Mouse (Mus musculus) midbrain, embryonic 10.5 days (tissue): Measurements from ENCODE around the gene Aire. TPM values are rescaled to one million over a fixed set of nuclear protein-coding genes. Genes with fewer than 3 reads are reported as not detected.
"Not testable (repeated sequence)": the region's sequence is repeated elsewhere in the genome, so short reads cannot be mapped to it uniquely, and the experiment has no call there.

ENCODE experiments used
- DNase-seq: peaks from one replicate; pipeline ENCODE4 v3.0.0-alpha.2; 2017; ENCODE audit warnings: low spot score
- H3K27ac ChIP-seq: fragments of 300-500 bp; sonication (generic); replicated peaks from 2 replicates; pipeline ENCODE4 v1.5.1; 2016; ENCODE audit warnings: mild to moderate bottlenecking
- H3K27me3 ChIP-seq: fragments of 300-500 bp; sonication (generic); 2 replicates; pipeline ENCODE4 v1.6.1; 2016; ENCODE audit warnings: low read depth, mild to moderate bottlenecking; ENCODE audit not compliant: poor library complexity, severe bottlenecking
- H3K36me3 ChIP-seq: fragments of 300-500 bp; sonication (generic); 2 replicates; pipeline ENCODE4 v1.6.1; 2016; ENCODE audit warnings: mild to moderate bottlenecking, moderate library complexity
- H3K4me1 ChIP-seq: fragments of 300-500 bp; sonication (generic); 2 replicates; pipeline ENCODE4 v1.6.1; 2016
- H3K4me3 ChIP-seq: fragments of 300-500 bp; sonication (generic); 2 replicates; pipeline ENCODE4 v1.5.1; 2016; ENCODE audit warnings: mild to moderate bottlenecking, moderate library complexity
- H3K9me3 ChIP-seq: fragments of 300-500 bp; sonication (generic); replicated peaks from 2 replicates; pipeline ENCODE4 v1.6.1; 2016; ENCODE audit warnings: mild to moderate bottlenecking
- WGBS: fragments of 180-500 bp; shearing (Covaris S2); methylation state at CpG from one replicate; pipeline ENCODE4 v1.1.7; 2016; 5-methylcytosine and 5-hydroxymethylcytosine counted together
- polyA plus RNA-seq: library from polyadenylated mRNA; unstranded; fragments of >200 nt; fragmentation: Nextera tagmentation; extraction: Ambion mirVana; gene quantifications from 2 replicates; pipeline ENCODE4 v1.2.1, GENCODE M21; 2016

Aire gene
- polyA plus RNA-seq, 1 experiment from 2014 or later: 0.12 TPM

DNA sequence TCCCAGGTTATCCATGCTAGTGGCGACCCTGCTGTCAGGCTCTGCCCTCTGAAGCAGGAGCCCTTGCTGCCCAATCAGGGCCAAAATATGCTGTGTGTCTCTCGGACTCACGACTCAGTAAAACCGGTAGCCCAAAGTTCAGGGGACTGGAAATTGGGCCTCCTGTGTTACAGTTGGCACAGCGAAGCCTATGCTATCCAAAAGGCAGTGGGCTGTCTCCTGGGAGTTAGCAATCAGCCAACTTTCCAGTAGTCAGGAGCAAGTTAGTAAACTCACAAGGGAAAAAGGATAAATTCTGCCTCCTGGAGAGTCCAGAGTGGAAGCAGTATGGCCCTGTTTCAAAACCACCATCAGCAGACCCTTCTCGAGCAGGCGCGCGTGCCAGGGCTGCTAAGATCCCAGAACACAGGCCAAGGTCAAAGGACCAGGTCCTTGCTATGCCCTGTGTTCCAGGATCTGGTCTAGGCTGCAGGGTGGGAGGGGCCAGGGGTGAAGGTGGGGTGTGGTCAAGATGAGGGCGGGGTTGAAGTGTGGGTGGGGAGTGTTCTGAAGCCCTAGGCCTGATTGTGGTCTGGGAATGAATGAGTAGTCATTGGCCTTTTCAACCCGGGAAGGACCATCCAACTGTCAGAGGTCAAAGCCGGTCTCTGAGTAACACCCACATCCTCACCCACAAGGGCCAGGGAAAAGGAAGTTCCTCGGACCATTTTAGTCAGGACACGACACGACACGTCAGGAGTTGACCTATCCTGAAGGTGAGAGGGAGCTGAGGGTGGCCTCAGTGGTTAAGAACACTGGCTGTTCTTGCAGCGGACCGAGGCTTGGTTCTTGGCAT, 30.5 kb downstream of the Aire start:
- Histone ChIP-seq H3K4me3 (no peak overlapping the region), H3K9me3 (no peaks in the 10 kb centered on the region; the same call in 1 of the 2 replicates), H3K27me3 (peaks cover 8% of the 10 kb centered on the region; the same call in 1 of the 2 replicates), H3K27ac (no peak overlapping the region), H3K36me3 (no peaks in the 10 kb centered on the region), H3K4me1 (peaks cover 19% of the 10 kb centered on the region)
- no peak for DNase-seq
- WGBS: 95% methylated on average over 18 of the region's 18 CpGs

DNA sequence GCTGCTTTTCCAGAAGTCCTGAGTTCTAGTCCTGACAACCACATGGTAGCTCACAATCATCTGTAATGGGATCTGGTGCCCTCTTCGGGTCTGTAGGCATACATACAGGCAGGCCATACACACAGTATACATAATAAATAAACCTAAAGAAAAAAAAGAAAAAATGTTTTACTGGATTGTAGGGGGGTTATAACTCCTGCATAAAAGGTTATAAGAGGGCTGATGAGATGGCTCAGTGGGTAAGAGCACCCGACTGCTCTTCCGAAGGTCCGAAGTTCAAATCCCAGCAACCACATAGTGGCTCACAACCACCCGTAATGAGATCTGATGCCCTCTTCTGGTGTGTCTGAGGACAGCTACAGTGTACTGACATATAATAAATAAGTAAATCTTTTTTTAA, 32.3 kb downstream of the Aire start:
- H3K9me3 ChIP-seq, DNase-seq, H3K27me3 ChIP-seq, H3K27ac ChIP-seq, H3K4me3 ChIP-seq, H3K36me3 ChIP-seq: not testable (repeated sequence)
- 92% methylated on average over 5 of the region's 5 CpGs for WGBS
- peaks cover 37% of the 10 kb centered on the region for H3K4me1 ChIP-seq

GRCm38 (mm10) chr10:78010335-78010734, 33.1 kb downstream of the Aire start:
- Histone ChIP-seq H3K27me3 (peaks cover 8% of the 10 kb centered on the region; the same call in 1 of the 2 replicates), H3K9me3 (no peaks in the 10 kb centered on the region; the same call in 1 of the 2 replicates), H3K4me3 (peak overlapping the region; percentile 83), H3K4me1 (peaks cover 44% of the 10 kb centered on the region), H3K27ac (peak overlapping the region; percentile 98; the same call in 1 of the 2 replicates), H3K36me3 (peaks cover 17% of the 10 kb centered on the region)
- 25% methylated on average over 10 of the region's 10 CpGs for WGBS
- DNase-seq: no peak

- H3K27me3 ChIP-seq: peaks cover 8% of the 10 kb centered on the region; the same call in 1 of the 2 replicates
- H3K9me3 ChIP-seq: no peaks in the 10 kb centered on the region; the same call in 1 of the 2 replicates
- 1% methylated on average over 9 of the region's 9 CpGs for WGBS
- H3K4me1 ChIP-seq: peaks cover 47% of the 10 kb centered on the region
- peak within 1 kb of the TSS; percentile 98 for H3K27ac ChIP-seq
- DNase-seq: no peak
- peaks cover 21% of the 10 kb centered on the region for H3K36me3 ChIP-seq
- peak within 1 kb of the TSS; percentile 83 for H3K4me3 ChIP-seq
Observed at GRCm38 (mm10) chr10:78009945-78010293, 33.5 kb downstream of the Aire start, which contains the start of gene Pfkl. Gene Pfkl (minus strand): TSS chr10:78010083.

DNA sequence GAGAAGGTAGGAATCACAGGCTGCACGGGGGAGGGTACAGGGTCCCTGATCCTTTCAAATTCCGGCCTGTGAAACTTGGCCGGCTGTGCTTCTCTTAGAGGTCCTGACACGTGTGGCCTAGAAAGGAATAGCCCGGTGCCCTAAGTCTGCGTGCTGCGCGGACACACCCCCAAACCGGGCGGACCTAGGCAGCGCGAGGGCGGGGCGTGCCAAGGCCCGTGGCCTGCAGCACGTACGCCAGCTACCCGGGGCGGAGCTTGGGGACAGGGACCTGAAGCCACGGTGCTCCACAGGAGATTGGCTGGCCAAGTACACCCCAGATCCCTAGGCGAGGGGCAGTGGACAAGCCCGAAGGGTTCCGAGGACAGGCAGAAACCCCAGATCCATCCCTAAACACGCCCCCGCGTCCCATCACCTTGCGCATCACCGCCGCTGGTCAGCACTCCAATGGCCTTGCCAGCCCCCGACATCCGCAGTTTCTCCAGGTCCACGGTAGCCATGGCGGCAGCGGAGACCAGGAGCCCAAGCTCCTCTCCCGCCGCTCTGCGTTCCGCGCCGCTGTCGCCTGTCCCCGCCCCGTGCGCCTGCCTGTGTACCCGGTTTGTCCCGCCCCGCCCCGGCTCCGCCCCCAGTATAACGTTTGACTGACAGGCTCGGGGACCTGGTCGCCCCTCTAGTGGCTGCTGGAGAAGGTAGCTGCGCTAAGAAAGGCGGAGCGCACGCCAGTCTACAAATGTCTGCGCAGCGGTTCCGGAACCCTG, 34.0 kb downstream of the Aire start:
- H3K36me3 ChIP-seq: peaks cover 27% of the 10 kb centered on the region
- peaks cover 47% of the 10 kb centered on the region for H3K4me1 ChIP-seq
- H3K9me3 ChIP-seq: no peaks in the 10 kb centered on the region; the same call in 1 of the 2 replicates
- peak overlapping the region; percentile 98 for H3K27ac ChIP-seq
- DNase-seq: peak; percentile 97
- peak overlapping the region; percentile 83 for H3K4me3 ChIP-seq
- H3K27me3 ChIP-seq: peaks cover 8% of the 10 kb centered on the region; the same call in 1 of the 2 replicates
- WGBS: under 1% methylated on average over 59 of the region's 59 CpGs

- Histone ChIP-seq H3K27ac (peak overlapping the region; percentile 98), H3K4me3 (peak overlapping the region; percentile 83), H3K9me3 (no peaks in the 10 kb centered on the region), H3K27me3 (peaks cover 8% of the 10 kb centered on the region; the same call in 1 of the 2 replicates), H3K4me1 (peaks cover 47% of the 10 kb centered on the region), H3K36me3 (peaks cover 30% of the 10 kb centered on the region)
- 85% methylated on average over 3 of the region's 3 CpGs for WGBS
- DNase-seq: no peak
Observed at GRCm38 (mm10) chr10:78008169-78008568, 35.2 kb downstream of the Aire start.

DNA sequence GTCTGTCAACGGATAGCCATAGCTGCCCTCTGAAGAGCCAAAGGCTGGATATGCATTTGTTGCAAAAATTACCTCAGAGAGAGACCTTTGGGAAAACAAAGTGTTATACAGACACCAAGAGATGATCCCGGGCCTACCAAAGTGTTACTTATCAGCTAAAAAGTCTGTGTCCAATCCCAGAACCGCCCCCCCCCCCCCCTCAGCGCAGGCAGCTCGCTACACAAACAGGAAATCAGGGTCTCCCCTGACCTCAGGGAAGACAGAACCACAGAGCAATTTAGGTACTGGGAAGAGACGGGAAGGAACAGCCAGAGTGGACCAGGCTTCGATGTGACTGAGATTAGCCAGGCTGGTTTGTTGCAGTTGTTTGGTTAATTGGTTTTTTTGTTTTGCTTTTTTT, 36.2 kb downstream of the Aire start:
- peaks cover 39% of the 10 kb centered on the region for H3K36me3 ChIP-seq

DNA sequence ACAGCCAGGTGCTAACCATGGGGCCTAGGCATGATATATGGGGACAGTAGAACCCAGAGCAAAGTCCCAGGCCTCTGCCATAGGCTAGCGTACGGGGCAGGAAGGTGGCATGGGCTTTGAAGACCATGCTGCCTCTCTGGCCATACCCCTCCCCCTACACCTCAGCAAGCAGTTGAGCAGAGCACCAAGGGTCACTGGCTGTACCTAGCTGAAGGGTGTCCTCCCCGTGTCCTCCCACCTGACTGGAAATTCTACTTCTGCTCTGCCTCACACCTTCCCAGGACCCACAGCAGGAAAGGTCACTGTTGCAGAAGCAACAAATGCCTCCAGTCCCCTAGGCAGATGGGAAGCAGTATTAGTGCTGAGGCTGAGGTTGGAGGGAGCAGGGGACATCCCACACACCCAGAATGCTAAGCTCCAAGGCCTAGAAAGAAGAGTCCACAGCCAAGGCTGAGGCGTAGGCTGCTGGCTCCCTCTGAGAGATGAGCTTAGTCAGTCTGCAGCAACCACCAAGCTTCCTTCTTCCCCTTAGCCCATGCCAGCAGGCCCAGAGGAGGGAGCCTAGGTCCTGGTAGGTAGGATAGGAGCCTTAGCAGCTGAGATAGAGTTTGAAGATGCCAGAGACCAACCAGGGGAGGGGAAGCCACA, 37.5 kb downstream of the Aire start:
- Histone ChIP-seq H3K4me3 (no peak overlapping the region), H3K36me3 (peaks cover 52% of the 10 kb centered on the region), H3K27ac (peak overlapping the region; percentile 59), H3K9me3 (no peaks in the 10 kb centered on the region), H3K4me1 (peaks cover 47% of the 10 kb centered on the region), H3K27me3 (peaks cover 6% of the 10 kb centered on the region; the same call in 1 of the 2 replicates)
- DNase-seq: no peak
- WGBS: 88% methylated on average over 4 of the region's 4 CpGs

More for the DNA sequence above, 36.2 kb downstream of the Aire start:
- peaks cover 8% of the 10 kb centered on the region; the same call in 1 of the 2 replicates for H3K27me3 ChIP-seq
- H3K9me3 ChIP-seq: no peaks in the 10 kb centered on the region
- H3K27ac ChIP-seq: peak overlapping the region; percentile 59; the same call in 1 of the 2 replicates
- WGBS: 58% methylated on average over 7 of the region's 7 CpGs
- DNase-seq: no peak
- peak overlapping the region; percentile 22; the same call in 1 of the 2 replicates for H3K4me3 ChIP-seq
- peaks cover 47% of the 10 kb centered on the region for H3K4me1 ChIP-seq

DNA sequence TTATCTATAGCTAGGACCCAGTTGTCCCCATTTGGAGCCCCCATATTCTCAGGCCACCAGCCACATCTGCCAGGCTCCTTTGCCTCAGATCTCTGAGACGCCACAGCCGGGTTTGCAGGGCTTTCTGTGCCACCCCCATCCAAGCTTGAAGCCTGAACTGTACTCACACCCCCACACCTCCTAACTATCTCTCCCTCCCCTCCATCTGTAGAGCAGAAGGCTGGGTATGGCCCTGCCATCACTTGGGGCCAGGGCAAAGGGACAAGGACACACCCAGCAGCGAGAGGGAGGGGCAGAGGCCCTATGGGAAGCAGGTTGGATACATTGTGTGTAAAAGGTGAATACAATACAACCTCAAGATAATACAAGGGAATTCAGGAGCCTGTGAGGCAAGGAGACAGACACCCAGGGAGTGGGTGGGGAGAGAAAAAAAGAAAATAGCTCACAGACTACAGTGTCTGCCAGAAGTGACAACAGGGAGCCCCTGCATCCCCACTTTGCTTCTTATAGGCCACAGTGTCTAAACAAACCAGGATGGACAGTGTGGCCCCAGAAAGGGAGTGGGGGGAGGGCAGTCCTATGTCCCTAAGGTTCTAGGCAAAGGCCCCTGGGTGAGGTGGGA, 38.8 kb downstream of the Aire start:
- peaks cover 40% of the 10 kb centered on the region for H3K4me1 ChIP-seq
- 90% methylated on average over 3 of the region's 3 CpGs for WGBS
- no peaks in the 10 kb centered on the region for H3K9me3 ChIP-seq
- no peak overlapping the region for H3K4me3 ChIP-seq
- no peak for DNase-seq
- H3K36me3 ChIP-seq: peaks cover 65% of the 10 kb centered on the region
- no peaks in the 10 kb centered on the region for H3K27me3 ChIP-seq
- H3K27ac ChIP-seq: peak overlapping the region; percentile 33; the same call in 1 of the 2 replicates

DNA sequence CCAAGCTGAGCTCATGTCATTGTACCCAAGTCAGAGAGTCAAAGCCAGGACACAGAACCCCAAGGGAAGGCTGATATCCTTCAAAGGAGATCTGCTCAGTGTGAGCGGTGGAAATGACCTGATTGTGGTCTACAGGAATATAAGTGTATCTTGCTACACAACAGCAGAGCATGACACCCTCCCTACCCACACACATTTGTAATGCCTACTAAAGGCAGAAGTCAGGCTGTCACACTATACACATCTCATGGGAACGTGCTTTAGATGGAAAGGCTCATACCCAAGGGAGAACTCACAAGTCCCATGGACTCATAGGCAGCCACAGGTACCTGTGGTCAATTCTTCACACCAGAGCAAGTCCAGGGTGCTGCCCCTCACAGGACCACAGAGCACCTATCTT, 41.1 kb downstream of the Aire start:
- Histone ChIP-seq H3K36me3 (peaks cover 86% of the 10 kb centered on the region), H3K9me3 (no peaks in the 10 kb centered on the region), H3K4me1 (peaks cover 22% of the 10 kb centered on the region), H3K27ac (no peak overlapping the region), H3K4me3 (no peak overlapping the region), H3K27me3 (no peaks in the 10 kb centered on the region)
- WGBS: 95% methylated on average over 2 of the region's 2 CpGs
- DNase-seq: no peak

- Histone ChIP-seq H3K9me3 (no peaks in the 10 kb centered on the region), H3K27me3 (no peaks in the 10 kb centered on the region), H3K4me3 (no peak overlapping the region), H3K4me1 (peaks cover 17% of the 10 kb centered on the region), H3K36me3 (peaks cover 89% of the 10 kb centered on the region), H3K27ac (no peak overlapping the region)
- DNase-seq: no peak
- 93% methylated on average over 11 of the region's 11 CpGs for WGBS
Observed at GRCm38 (mm10) chr10:78001796-78002195, 41.6 kb downstream of the Aire start.

- Histone ChIP-seq H3K36me3 (peaks cover 91% of the 10 kb centered on the region), H3K27me3 (no peaks in the 10 kb centered on the region), H3K9me3 (no peaks in the 10 kb centered on the region), H3K4me1 (0 out of 2 replicates have a peak, but pooled peaks cover 1% of the 10 kb centered on the region), H3K27ac (no peak overlapping the region), H3K4me3 (no peak overlapping the region)
- DNase-seq: no peak
- 95% methylated on average over 5 of the region's 5 CpGs for WGBS
Observed at GRCm38 (mm10) chr10:78000200-78000599, 43.2 kb downstream of the Aire start.
